Mouse (Mus musculus) left cerebral cortex, postnatal 4 days (tissue): Measurements from ENCODE around the gene Paqr3. TPM values are rescaled to one million over a fixed set of nuclear protein-coding genes. Genes with fewer than 3 reads are reported as not detected.

ENCODE experiments used
- DNase-seq: peaks from one replicate; pipeline ENCODE4 v3.0.0-alpha.2; 2022
- intact Hi-C: fragments of 180-260 bp; cut with DNase I; formaldehyde crosslinking; loops from one replicate; pipeline ENCODE4 v1.15.1; 2025
- total RNA-seq, 2 experiments: library from RNA; stranded (reverse); gene quantifications; 2 replicates each; pipeline ENCODE4 v1.2.3; 2021

The Paqr3 gene
- total RNA-seq, 2 experiments from 2014 or later: 40.4 to 43.8 TPM

GRCm38 (mm10) chr5:97087030-97087630 lies 24.3 kb downstream of the Paqr3 start:
- DNase-seq: no peak
- intact Hi-C loops: no loop called here

GRCm38 (mm10) chr5:97085071-97085470 lies 26.3 kb downstream of the Paqr3 start:
- DNase-seq: no peak
- intact Hi-C loops: no loop called here

- intact Hi-C loops: no loop called here
- no peak for DNase-seq
Measured at GRCm38 (mm10) chr5:97084541-97084940, 26.9 kb downstream of the Paqr3 start.

- intact Hi-C loops: no loop called here
- no peak for DNase-seq
Measured at GRCm38 (mm10) chr5:97083701-97084100, 27.7 kb downstream of the Paqr3 start.

GRCm38 (mm10) chr5:97081481-97081880 lies 29.9 kb downstream of the Paqr3 start:
- intact Hi-C loops: no loop called here
- peak; percentile 35 for DNase-seq

- DNase-seq: no peak
- intact Hi-C loops: no loop called here
Measured at GRCm38 (mm10) chr5:97078641-97079040, 32.8 kb downstream of the Paqr3 start.

- intact Hi-C loops: no loop called here
- no peak for DNase-seq
Measured at GRCm38 (mm10) chr5:97077676-97078075, 33.7 kb downstream of the Paqr3 start.

GRCm38 (mm10) chr5:97076167-97076566 lies 35.2 kb downstream of the Paqr3 start:
- intact Hi-C loops: no loop called here
- DNase-seq: no peak

- intact Hi-C loops: no loop called here
- no peak for DNase-seq
Measured at GRCm38 (mm10) chr5:97075476-97076151, 35.8 kb downstream of the Paqr3 start.

GRCm38 (mm10) chr5:97065746-97066145 lies 45.6 kb downstream of the Paqr3 start:
- no peak for DNase-seq
- intact Hi-C loops: no loop called here

GRCm38 (mm10) chr5:97062041-97062440 lies 49.4 kb downstream of the Paqr3 start:
- intact Hi-C loops: no loop called here
- DNase-seq: no peak

- DNase-seq: no peak
- intact Hi-C loops: no loop called here
Measured at GRCm38 (mm10) chr5:97060864-97061263, 50.5 kb downstream of the Paqr3 start.

GRCm38 (mm10) chr5:97056791-97057450 lies 54.5 kb downstream of the Paqr3 start:
- DNase-seq: no peak
- intact Hi-C loops: loop anchor here (10.0 kb wide), 1 partner anchor 202 kb away; no protein-coding TSS in a partner anchor

GRCm38 (mm10) chr5:97056359-97056758 lies 55.0 kb downstream of the Paqr3 start:
- no peak for DNase-seq
- intact Hi-C loops: loop anchor here (10.0 kb wide), 1 partner anchor 202 kb away; no protein-coding TSS in a partner anchor

GRCm38 (mm10) chr5:97055511-97056068 lies 55.8 kb downstream of the Paqr3 start:
- intact Hi-C loops: loop anchor here (10.0 kb wide), 1 partner anchor 201 kb away; no protein-coding TSS in a partner anchor
- DNase-seq: no peak

GRCm38 (mm10) chr5:97054801-97055200 lies 56.6 kb downstream of the Paqr3 start:
- no peak for DNase-seq
- intact Hi-C loops: loop anchor here (10.0 kb wide), 1 partner anchor 200 kb away; no protein-coding TSS in a partner anchor

GRCm38 (mm10) chr5:97054166-97054565 lies 57.2 kb downstream of the Paqr3 start:
- no peak for DNase-seq
- intact Hi-C loops: loop anchor here (10.0 kb wide), 1 partner anchor 199 kb away; no protein-coding TSS in a partner anchor

- intact Hi-C loops: no loop called here
- no peak for DNase-seq
Measured at GRCm38 (mm10) chr5:97048905-97049304, 62.5 kb downstream of the Paqr3 start.

GRCm38 (mm10) chr5:97046680-97047079 lies 64.7 kb downstream of the Paqr3 start:
- DNase-seq: no peak
- intact Hi-C loops: no loop called here

- intact Hi-C loops: no loop called here
- no peak for DNase-seq
Measured at GRCm38 (mm10) chr5:97045260-97045659, 66.1 kb downstream of the Paqr3 start.
